Mouse (Mus musculus) liver, adult 2 months (tissue): ENCODE results near the gene Nfkb2.

Source experiments
- CTCF ChIP-seq: fragments of 200-500 bp; IDR thresholded peaks from 2 replicates; pipeline ENCODE4 v1.5.1; 2011; ENCODE audit warnings: low read depth, low read length, control low read depth
- POLR2A ChIP-seq: fragments of 200-500 bp; IDR thresholded peaks from 2 replicates; pipeline ENCODE4 v1.6.1; 2011; ENCODE audit warnings: low read length, control low read depth; ENCODE audit not compliant: insufficient read depth; ENCODE audit errors: extremely low read depth

DNA sequence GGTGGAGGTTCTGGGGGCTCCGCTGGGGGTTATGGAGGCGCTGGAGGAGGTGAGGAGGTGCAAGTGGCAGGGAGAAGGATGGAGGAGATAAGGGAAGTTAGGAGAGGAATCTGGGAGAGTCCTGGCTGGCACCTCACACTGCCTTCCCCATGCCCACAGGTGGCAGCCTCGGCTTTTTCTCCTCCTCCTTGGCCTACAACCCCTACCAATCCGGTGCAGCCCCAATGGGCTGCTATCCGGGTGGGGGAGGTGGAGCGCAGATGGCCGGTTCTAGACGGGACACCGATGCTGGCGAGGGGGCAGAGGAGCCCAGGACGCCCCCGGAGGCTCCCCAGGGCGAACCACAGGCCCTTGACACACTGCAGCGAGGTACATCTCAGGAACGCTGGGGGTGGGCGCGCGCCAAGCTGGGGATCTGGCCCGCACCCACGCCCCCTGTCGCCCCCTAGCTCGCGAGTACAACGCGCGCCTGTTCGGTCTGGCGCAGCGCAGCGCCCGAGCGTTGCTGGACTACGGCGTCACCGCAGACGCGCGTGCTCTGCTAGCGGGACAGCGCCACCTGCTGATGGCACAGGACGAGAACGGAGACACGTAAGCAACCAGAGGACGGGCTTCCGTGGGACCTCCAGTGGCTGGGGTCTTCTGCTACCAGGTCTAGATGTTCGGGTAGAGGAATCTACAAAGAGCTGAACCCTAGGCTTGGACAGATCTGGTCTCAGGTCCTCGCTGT, 4.8 kb downstream of the Nfkb2 start:
- TF ChIP-seq CTCF (peak; percentile 95), POLR2A (no peak)
